Mouse (Mus musculus) spleen, adult 2 months (tissue): ENCODE results near the gene Ctse.

Experiments used
- CTCF ChIP-seq: fragments of 200-500 bp; IDR thresholded peaks from 2 replicates; pipeline ENCODE4 v1.5.1; 2011; ENCODE audit warnings: mild to moderate bottlenecking, inconsistent platforms; ENCODE audit not compliant: insufficient read depth, insufficient read length, insufficient replicate concordance; ENCODE audit errors: extremely low read depth
- POLR2A ChIP-seq: fragments of 200-500 bp; IDR thresholded peaks from 2 replicates; pipeline ENCODE4 v1.6.1; 2011; ENCODE audit warnings: low read depth, low read length, inconsistent platforms

- TF ChIP-seq POLR2A (no peak), CTCF (no peak)
These were observed 63.3 kb downstream of the Ctse start for GRCm38 (mm10) chr1:131701391-131701790.
